Mouse (Mus musculus) thymus, postnatal 10 days (tissue): ENCODE measurements around the gene Lim2.
"Not testable (repeated sequence)": the region's sequence is repeated elsewhere in the genome, so short reads cannot be mapped to it uniquely, and the experiment has no call there.

Experiments used
- DNase-seq, 2 experiments: peaks; one replicate each; pipeline ENCODE4 v3.0.0; 2021; ENCODE audit warnings: low spot score in 2 of 2

Gene Lim2

DNA sequence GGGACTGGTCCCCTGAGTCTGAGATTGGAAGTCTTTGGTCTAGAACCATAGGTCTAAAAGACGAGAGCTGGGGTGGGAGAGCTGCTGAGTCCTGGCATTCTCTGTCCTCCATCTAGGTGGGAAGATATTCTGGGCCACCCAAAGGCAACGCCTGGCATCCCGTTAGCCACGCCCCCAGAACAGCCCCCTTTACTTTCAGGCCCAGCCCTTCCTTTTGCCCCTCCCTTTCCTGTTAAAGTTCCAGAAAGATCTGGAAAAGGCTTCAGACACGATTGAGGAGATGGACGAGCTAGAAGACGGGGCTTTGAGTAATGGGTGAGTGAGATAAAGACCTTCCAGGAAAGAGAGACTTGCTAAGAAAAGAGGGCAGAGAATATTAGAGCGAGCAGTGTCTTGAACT lies at the start of gene Lim2:
Lim2 (plus strand) TSS at position 265 of the 400 bp plus-strand sequence.
- no peak for DNase-seq

DNA sequence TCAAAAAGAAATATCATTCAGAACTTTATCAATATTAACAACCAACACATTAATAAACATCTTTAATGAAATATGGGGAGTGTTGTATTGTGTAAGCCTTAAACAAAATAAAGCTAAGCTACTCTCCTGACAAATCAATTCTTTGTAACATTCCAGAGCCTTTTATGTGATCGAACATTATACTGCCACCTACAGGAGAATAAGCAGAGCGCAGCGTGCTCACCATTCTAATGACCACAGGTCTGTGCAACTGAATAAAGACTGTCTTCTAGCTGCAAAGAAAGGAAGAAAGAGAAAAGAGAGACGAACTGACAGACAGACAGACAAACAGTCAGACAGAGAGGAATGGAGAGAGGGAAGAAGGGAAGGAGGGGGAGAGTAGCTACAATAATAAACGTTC lies 49.2 kb upstream of the Lim2 start:
- DNase-seq: no peak

DNA sequence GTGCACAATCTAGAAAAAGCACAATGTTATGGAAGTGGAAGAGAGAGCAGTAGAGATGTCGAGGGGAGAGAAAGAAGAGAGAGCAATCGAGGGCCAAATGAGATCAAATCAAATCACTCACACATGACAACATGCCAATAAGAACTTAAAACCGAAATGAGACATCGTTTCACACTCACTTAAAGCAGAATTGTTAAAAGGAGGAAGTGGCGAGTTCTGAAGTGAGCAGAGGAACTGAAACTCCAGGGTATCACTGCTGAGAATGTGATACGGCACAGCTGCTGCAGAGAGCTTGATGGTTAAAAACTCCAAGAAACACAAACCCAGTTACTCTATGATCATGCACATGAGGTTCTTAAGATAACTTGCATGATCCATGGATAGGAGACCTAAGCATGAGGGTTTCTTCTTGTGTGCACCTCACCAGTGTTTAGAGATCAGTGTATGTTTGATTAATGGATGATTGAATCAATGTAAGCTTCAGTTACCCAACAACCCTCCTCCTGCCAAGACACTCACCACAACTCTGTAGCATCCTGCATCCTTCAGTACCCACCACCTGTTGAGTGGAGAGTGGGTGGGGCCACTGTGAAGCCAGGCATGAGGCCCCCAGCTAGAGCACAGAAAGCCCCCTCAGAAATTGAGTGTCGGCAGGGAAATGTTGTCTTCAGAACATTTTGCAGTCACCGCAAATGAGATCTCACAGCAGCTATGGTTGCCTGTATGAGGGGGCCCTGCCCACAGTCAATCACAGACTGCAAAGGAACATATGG lies 34.9 kb upstream of the Lim2 start:
- DNase-seq: no peak

DNA sequence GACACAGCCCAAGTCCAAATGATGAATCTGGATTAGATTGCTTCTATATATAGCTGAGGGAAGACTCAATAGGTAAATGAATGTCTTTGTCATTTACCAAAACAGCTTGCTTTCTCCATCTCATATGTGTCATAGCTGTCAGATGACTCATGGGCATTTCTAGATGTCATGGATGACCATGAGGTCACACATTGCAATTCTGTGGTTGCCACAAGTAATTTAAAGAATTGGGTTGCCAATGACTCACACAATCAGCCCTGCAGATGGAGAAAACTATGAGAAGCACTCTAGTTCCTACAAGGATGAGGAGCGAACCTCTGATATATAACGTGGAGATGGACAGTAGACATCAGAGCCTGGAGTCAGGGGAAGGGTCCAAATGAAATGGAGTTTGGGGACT lies 28.0 kb upstream of the Lim2 start:
- no peak for DNase-seq

DNA sequence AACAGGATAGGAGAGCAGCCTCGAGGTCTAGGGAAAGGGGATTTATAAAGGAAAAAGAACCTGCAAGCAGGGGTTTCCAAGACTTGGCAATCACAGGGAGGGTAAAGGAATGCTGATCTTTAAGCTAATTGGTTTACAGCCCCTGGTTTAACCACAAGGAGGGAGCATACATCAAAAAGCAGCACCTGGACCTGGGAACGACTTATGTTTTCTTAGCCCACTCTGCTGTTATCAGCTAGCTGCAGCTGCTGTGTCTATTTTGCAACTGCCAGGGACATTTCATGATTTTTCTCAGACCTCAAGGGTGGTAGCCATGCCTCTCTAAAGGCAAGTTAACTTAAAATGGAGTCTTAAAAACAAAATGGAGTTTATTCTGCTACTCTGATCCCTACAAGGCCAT lies 24.8 kb upstream of the Lim2 start:
- DNase-seq: no peak

DNA sequence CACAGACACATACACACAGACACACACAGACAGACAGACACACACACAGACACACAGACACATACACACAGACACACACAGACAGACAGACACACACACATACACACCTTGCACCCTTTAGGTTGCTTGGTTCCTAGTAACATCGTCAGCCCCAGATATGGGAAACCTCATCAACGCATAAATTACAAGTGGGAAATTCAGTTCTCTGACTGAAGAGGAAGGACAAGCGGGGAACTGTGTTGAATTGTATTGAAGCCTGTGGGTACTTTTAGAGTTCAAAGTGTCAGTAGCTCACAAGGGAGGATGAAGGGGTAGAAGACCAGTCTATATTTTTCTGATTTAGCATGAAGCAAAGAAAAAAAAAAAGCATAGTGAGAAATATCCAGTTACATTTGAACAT lies 19.9 kb upstream of the Lim2 start:
- DNase-seq: no peak

DNA sequence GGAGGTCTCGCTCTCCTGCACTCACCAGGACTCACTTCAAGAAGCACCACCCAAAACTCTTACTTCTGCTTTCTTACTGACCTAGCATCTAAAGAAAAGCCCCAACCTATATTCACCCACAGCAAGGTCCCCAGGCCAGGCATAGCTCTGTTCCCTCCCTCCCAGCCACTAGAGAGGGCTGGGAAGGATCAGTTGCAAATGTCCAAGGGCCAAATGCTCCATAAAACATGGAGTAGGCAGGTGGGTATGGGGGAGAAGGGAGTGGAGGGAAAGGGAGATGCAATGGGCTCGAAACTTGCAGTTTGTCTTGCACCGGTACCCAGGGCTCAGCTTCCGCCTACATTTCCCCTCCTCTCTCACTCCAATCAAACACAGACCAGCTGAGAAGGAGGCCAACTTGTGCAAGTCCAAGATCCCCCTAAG lies 19.3 kb upstream of the Lim2 start, which contains the start of gene Siglecg:
Siglecg (plus strand) TSS at position 74 of the 423 bp plus-strand sequence.
- no peak for DNase-seq

DNA sequence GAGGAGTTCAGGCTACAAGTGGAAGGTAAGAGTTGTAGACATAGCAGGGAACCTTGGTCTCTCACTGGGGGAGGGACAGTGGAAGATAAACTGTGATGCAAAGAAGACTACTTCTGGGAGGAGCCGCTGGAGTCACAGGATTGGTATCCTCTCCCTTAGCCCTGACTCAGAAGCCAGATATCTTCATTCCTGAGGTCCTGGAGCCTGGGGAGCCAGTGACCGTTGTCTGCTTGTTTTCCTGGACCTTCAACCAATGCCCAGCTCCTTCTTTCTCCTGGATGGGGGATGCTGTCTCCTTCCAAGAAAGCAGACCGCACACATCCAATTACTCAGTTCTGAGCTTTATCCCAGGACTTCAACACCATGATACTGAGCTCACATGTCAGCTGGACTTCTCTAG lies 18.4 kb upstream of the Lim2 start:
- DNase-seq: no peak

DNA sequence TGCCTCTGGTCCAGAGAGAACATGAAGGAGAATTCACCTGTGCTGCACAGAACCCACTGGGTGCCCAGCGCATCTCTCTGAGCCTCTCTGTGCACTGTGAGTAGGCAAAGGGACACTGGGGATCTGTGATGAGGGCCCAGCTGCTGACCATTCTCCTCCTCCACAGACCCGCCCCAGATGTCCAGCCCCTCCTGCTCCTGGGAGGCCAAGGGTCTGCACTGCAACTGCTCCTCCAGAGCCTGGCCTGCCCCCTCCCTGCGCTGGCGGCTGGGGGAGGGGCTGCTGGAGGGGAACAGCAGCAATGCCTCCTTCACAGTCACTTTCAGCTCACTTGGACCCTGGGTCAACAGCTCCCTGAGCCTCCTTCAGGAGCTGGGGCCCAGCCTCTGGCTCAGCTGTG lies 15.7 kb upstream of the Lim2 start:
- not testable (repeated sequence) for DNase-seq

DNA sequence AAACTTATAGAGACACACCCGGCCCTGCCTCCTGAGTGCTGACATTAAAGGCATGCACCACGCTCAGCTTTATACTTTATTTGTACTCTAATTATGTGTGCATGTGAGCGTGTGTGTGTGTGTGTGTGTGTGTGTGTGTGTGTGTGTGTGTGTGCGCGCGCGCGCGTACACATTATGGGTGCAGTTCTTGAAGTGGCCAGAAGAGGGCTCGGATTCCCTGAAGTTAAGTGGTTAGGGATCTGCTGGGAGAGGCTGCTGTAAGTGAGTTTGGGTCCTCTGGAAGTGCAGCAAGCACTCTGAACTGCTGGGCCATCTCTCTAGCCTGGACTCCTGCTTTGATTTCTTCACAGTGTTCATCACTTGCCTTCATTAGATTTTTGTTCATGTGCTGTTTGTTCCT lies 10.2 kb upstream of the Lim2 start:
- DNase-seq: no peak

DNA sequence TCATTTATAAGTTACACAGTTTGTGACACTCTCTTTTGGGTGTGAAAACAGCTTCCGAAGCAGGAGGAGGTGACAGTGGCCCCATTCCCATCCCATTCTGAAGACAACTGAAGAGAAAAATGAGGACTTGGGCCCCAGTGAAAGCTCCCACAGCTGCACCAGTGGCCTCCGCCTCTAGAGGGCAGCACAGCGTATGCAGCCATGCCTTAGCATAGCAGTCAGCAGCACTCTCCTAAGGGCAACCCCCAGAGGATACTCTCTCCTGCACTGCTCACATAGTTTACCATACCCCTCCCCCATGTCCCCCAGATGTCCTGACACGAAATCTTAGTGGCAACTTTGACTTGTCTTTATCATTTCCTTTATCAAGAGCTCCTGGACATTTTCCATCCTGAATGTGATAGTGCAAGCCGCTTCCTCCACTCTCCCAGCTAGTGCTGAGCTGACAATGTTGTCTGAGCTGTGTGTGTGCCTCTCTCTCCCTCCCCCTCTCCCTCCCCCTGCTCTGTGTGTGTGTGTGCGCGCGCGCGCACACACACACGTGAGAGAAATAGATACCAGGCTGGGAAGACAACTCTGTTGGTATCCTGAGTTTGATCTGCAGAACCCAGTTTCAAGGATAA lies 4.4 kb upstream of the Lim2 start:
- peak; percentile 54 to 78 for DNase-seq

DNA sequence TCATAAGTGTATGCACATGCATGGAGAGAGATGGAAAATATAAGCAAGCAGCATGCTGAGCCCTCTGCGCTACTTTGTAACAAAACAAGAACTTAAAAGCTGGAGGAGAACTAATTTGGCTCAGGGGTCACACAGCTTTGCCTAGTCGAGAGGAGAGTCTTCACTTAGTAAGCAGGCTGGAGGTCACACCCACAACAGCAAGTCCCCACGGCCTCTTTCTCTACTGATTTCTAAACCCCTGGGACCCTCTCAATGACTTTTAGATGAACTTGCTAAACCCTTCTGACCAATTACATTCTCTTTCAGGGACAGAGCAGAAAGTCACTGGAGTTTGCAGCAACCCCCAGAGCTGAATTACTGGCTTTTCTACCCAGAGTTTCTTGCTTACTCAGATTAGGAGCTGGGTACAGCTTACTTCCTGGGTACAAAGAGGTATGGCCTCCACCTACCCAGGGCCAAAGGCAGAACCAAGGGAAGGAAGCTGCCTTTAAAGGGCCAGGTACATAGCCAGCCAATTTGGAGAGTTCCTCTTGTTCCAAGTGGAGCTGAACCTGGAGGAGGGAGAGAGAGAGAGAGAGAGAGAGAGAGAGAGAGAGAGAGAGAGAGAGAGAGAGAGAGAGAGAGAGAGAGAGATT lies 3.4 kb upstream of the Lim2 start:
- no peak for DNase-seq

DNA sequence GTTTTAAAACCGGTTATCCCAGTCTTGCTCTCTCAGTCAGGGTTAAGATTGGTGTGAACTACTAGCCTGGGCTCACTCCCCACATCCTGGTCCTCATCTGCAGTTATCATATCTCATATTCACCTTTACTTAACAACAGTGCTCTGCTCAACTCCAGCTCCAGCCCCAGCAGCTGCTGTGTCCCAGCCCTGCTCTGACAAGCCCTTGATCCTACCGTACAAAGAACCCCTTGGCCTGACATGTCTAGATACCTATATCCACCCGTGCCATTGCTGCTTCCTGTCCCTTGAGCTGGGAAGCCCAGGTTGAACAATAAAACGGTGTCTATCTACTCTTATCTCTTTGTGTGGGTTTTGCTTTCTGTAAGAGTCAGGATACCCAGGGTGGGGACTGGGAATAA lies 2.0 kb downstream of the Lim2 start:
- DNase-seq: no peak

DNA sequence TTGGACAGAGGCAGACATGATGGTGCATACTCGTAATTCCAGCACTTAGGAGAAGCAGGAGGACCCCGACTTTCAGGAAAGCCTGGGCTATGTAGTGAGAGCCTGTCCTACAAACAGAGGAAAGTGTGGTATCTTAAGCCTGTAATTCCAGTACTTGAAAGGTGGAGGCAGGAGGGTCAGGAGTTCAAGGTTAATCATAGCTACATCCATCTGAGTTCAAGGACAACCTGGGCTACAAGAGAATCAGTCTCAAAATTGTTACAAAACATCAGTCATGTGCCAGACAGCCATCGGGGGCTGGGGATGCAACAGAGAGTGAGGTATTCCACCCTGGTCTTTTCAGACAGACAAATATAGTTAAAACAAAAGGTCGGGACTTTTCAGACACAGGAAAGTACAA lies 5.4 kb downstream of the Lim2 start:
- DNase-seq: no peak

DNA sequence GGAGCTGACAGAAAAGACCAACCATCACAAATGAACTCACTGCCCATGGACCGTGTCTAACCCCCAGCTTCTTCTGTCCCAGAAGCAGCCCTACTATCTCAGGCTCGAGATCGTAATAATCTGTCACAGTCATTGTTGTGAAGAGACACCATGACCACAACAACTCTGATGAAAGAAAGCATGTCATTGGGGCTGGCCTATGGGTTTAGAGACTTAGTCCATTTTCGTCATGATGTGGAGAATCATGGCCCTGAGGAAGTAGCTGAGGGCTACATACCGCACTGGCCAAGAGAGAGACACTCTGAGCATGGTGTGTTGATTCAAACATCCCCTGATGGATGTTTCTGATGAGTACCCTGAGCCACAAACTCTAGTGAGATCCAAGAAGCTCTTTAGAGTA lies 7.2 kb downstream of the Lim2 start:
- DNase-seq: no peak

DNA sequence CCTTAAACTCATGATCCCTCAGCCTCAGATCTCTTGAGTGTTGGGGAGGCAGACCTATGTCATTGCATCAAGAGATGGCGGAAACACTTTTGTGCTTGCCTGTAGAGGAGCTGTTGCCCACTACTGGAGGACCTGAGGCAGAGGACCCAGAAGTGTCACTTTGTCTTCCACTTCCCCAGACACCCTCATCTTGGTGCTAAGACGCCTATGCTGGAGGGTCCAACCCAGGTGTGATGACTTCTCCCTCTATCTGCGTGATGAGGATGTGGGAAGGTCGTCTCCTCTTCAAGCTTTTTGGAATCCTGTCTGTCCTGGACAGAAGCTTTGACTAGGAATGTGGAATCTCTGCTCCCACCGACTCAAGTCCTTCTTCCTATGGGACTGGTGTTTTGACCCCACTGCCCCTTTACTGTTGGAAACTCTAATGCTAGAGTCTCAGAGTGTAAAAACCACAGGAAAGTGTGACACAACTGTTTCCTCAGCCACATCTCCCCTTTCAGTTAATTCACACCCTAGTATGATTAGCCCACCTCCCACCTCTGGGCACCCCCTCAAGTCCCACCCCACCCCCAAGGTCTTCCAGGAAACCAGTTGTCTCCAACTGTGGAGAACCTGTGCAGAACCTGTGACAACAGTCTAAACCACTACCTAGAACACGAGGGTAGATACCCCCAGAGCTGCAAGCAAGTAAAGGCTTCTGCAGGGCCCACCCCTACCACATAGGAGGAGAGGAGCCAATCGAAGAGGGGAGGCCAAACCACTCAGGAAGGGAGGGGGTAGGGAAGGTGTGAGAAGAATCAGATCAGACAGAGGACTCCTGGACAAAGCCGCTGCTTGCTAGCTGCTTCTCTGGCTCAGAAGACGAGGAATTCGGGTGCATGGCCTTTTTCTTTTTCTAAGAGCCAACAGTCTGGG lies 9.1 kb downstream of the Lim2 start, which contains the start of gene Nkg7:
Nkg7 (plus strand) TSS at position 733 of the 915 bp plus-strand sequence.
- DNase-seq: no peak

DNA sequence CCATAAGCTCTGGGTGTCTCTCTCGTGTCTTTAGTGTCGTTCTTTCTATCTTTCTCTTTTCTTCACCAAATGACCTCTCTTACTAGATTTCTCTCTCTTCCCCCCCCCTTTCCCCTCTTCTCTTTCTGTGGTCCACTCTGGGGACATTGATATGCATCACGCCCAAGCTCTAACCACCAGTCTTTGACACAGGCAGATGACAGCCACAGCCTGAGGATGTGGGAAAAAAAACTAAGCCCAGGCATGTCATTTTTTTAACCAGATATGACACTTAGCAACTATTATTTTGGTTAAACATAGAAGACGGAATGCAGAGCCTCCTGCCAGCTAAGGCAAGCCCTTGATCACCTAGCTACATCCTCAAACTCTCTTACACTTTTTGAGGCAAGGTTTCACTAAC lies 11.1 kb downstream of the Lim2 start:
- DNase-seq: no peak

DNA sequence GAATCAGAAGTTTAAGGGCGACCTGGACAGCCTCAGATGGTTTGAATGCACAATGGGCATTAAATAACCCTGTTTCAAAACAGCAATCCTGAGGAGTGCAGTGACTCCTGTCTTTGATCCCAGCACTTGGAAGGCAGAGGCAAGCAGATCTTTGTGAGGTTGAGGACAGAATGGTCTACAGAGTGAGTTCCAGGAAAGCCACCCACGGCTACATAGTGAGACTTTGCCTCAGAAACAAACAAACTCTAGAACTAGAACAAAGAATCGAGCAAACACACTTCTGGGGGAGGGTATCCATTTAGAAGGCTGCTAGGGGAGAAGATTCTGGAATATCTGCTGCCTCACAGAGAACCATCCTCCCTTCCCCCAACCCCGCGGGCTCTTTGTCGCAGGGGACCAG lies 13.0 kb downstream of the Lim2 start, which contains the start of gene Cldnd2:
Cldnd2 (plus strand) TSS at position 301 of the 400 bp plus-strand sequence.
- no peak for DNase-seq

DNA sequence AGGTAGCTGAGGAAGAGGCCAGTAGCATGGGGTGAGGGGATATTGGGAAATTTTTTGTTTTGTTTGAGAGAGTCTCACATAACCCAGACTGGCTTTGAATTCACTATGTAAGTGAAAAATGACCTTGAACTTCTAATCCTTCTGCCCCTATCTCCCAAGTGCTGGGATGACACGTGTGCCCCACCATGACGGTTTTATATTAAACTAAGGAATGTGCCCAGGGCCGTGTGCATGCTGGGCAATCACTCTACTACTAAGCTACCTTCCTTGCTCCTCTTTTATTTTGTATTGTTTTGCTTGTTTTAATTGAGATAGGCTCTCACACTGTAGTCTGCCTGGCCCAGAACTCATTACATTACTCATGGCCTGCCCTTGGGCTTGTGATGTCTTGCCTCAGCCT lies 13.6 kb downstream of the Lim2 start:
- no peak for DNase-seq

DNA sequence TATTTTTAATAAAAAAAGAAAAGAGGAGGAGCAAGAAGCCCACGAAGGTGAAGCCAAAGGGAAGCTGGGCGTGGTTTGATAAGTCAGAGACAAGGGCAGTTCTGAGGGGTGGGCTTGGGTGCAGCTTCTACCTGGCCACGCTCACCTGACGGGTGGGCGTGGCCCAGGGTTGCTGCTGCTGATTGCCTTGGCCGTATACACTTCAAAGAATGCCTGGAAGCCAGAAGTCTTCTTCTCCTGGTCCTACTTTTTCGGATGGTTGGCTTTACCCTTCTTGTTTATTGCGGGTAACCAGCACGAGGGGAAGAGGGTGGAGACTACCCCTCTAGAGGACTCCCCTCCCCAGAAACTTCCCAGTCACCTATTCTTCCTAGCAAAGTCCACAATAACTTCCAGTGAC lies 15.2 kb downstream of the Lim2 start:
- no peak for DNase-seq

DNA sequence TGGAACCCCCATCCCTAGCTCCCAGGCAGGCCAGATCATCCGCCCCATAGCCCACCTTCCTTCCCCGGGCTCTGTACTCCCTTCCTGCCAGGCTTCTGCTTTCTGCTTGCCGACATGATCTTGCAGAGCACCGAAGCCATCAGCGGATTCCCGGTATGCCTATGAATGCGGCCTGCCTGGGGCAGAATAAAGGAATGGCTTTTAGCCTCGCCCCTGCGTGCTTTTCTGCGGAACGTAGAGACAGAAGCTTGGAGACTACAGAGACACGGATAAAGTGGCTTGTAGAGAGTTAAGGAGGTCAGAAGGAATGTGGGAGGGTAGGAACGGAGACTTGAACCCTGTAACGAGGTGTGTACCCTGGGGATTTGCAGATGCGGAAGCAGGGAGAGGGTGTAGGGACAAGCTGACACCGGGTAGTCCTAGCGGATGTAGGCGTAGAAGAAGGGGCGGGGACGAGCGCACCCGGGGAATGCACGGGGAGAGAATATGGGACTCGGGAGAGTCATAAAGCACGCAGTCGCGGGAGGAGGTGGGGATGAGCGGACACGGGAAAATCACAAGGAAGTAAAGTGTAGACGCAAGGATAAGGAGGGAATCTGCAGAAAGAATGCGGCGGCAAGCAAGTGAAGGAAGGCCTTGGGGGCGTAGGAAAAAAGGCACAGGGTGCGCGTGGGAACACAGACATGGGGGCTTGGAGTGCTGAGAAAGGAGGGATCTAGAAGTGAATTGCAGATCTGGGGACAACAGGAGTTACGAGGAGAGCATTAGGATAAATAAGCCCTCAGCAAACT lies 15.9 kb downstream of the Lim2 start:
- DNase-seq: peak; percentile 66 to 67
